Mouse (Mus musculus) midbrain, embryonic 16.5 days (tissue): ENCODE results near the gene Myo15b. TPM values are rescaled to one million over a fixed set of nuclear protein-coding genes. Genes with fewer than 3 reads are reported as not detected.

Experiments used
- ATAC-seq: fragments of 200-750 bp; cut with Nextera tagmentation; 2 replicates; pipeline ENCODE4 v1.8.0; 2017; ENCODE audit warnings: moderate TSS enrichment
- H3K27ac ChIP-seq: fragments of 300-500 bp; sonication (generic); 2 replicates; pipeline ENCODE4 v1.5.1; 2014; ENCODE audit warnings: mild to moderate bottlenecking, low read length, mixed read lengths
- H3K27me3 ChIP-seq: fragments of 300-500 bp; sonication (generic); 2 replicates; pipeline ENCODE4 v1.6.1; 2014; ENCODE audit warnings: low read depth, low read length, mixed read lengths; ENCODE audit not compliant: control insufficient read depth, insufficient read depth
- H3K36me3 ChIP-seq: fragments of 300-500 bp; sonication (generic); 2 replicates; pipeline ENCODE4 v1.6.1; 2014; ENCODE audit warnings: mild to moderate bottlenecking, low read length, moderate library complexity, mixed read lengths; ENCODE audit not compliant: control insufficient read depth, insufficient read depth
- H3K4me1 ChIP-seq: fragments of 300-500 bp; sonication (generic); 2 replicates; pipeline ENCODE4 v1.6.1; 2014; ENCODE audit warnings: mild to moderate bottlenecking, low read length, mixed read lengths; ENCODE audit not compliant: control insufficient read depth, insufficient read depth
- H3K4me2 ChIP-seq: fragments of 300-500 bp; sonication (generic); 2 replicates; pipeline ENCODE4 v1.6.1; 2014; ENCODE audit warnings: mild to moderate bottlenecking, low read length, mixed read lengths
- H3K4me3 ChIP-seq: fragments of 300-500 bp; sonication (generic); 2 replicates; pipeline ENCODE4 v1.5.1; 2014; ENCODE audit warnings: low read depth, mild to moderate bottlenecking, low read length, moderate library complexity, mixed read lengths
- H3K9ac ChIP-seq: fragments of 300-500 bp; sonication (generic); 2 replicates; pipeline ENCODE4 v1.6.1; 2014; ENCODE audit warnings: low read depth, low read length, mixed read lengths
- H3K9me3 ChIP-seq: fragments of 300-500 bp; sonication (generic); replicated peaks from 2 replicates; pipeline ENCODE4 v1.6.1; 2014; ENCODE audit warnings: mild to moderate bottlenecking, low read length, mixed read lengths; ENCODE audit not compliant: control insufficient read depth, poor library complexity, severe bottlenecking
- WGBS: fragments of 180-500 bp; shearing (Covaris S2); extraction: QIAGEN DNeasy Blood & Tissue Kit; methylation state at CpG from one replicate; pipeline ENCODE4 v1.1.7; 2014; 5-methylcytosine and 5-hydroxymethylcytosine counted together
- polyA plus RNA-seq: library from polyadenylated mRNA; unstranded; fragments of >200 nt; fragmentation: Nextera tagmentation; extraction: Ambion mirVana; gene quantifications from 2 replicates; pipeline ENCODE4 v1.2.1, GENCODE M21; 2015

The Myo15b gene
- polyA plus RNA-seq, 1 experiment from 2014 or later: not detected

- Histone ChIP-seq H3K9ac (no peak overlapping the region), H3K36me3 (no peaks in the 10 kb centered on the region), H3K9me3 (no peaks in the 10 kb centered on the region), H3K4me2 (no peak overlapping the region), H3K27me3 (no peaks in the 10 kb centered on the region), H3K4me3 (no peak overlapping the region), H3K4me1 (no peaks in the 10 kb centered on the region), H3K27ac (no peak overlapping the region)
- 91% methylated on average over 22 of the region's 22 CpGs for WGBS
- no peak for ATAC-seq
Measured at GRCm38 (mm10) chr11:115837606-115838345, 20.4 kb upstream of the Myo15b start.

- no peaks in the 10 kb centered on the region for H3K27me3 ChIP-seq
- H3K9me3 ChIP-seq: no peaks in the 10 kb centered on the region
- ATAC-seq: no peak
- 54% methylated on average over 4 of the region's 4 CpGs for WGBS
- H3K9ac ChIP-seq: no peak overlapping the region
- H3K4me1 ChIP-seq: no peaks in the 10 kb centered on the region
- no peak overlapping the region for H3K4me3 ChIP-seq
- H3K4me2 ChIP-seq: no peak overlapping the region
- H3K36me3 ChIP-seq: no peaks in the 10 kb centered on the region
- no peak overlapping the region for H3K27ac ChIP-seq
Measured at GRCm38 (mm10) chr11:115838895-115839311, 19.3 kb upstream of the Myo15b start.

- 60% methylated on average over 3 of the region's 3 CpGs for WGBS
- no peaks in the 10 kb centered on the region for H3K4me1 ChIP-seq
Measured at GRCm38 (mm10) chr11:115839732-115840131, 18.5 kb upstream of the Myo15b start.

GRCm38 (mm10) chr11:115841044-115841443, 17.2 kb upstream of the Myo15b start:
- Histone ChIP-seq H3K36me3 (no peaks in the 10 kb centered on the region), H3K4me1 (no peaks in the 10 kb centered on the region), H3K4me3 (no peak overlapping the region), H3K4me2 (no peak overlapping the region), H3K27me3 (no peaks in the 10 kb centered on the region), H3K9ac (no peak overlapping the region), H3K9me3 (no peaks in the 10 kb centered on the region), H3K27ac (no peak overlapping the region)
- ATAC-seq: no peak
- whole genome bisulfite sequencing: 89% methylated on average over 6 of the region's 6 CpGs

More at GRCm38 (mm10) chr11:115839732-115840131, 18.5 kb upstream of the Myo15b start:
- H3K4me3 ChIP-seq: no peak overlapping the region
- no peak overlapping the region for H3K9ac ChIP-seq
- H3K36me3 ChIP-seq: no peaks in the 10 kb centered on the region
- no peaks in the 10 kb centered on the region for H3K27me3 ChIP-seq
- no peak for ATAC-seq
- no peak overlapping the region for H3K4me2 ChIP-seq
- no peak overlapping the region for H3K27ac ChIP-seq
- no peaks in the 10 kb centered on the region for H3K9me3 ChIP-seq

- 23% methylated on average over 6 of the region's 6 CpGs for WGBS
- H3K9ac ChIP-seq: no peak overlapping the region
- no peaks in the 10 kb centered on the region for H3K9me3 ChIP-seq
- no peaks in the 10 kb centered on the region for H3K27me3 ChIP-seq
- no peak for ATAC-seq
- no peak overlapping the region for H3K4me2 ChIP-seq
- H3K36me3 ChIP-seq: no peaks in the 10 kb centered on the region
- H3K4me1 ChIP-seq: no peaks in the 10 kb centered on the region
- H3K27ac ChIP-seq: no peak overlapping the region
- H3K4me3 ChIP-seq: no peak overlapping the region
Measured at GRCm38 (mm10) chr11:115841961-115842550, 16.1 kb upstream of the Myo15b start.

GRCm38 (mm10) chr11:115843141-115843890, 14.9 kb upstream of the Myo15b start:
- no peak for ATAC-seq
- Histone ChIP-seq H3K4me1 (no peaks in the 10 kb centered on the region), H3K9me3 (no peaks in the 10 kb centered on the region), H3K4me3 (no peak overlapping the region), H3K4me2 (no peak overlapping the region), H3K9ac (no peak overlapping the region), H3K27ac (no peak overlapping the region), H3K36me3 (no peaks in the 10 kb centered on the region), H3K27me3 (no peaks in the 10 kb centered on the region)
- WGBS: 80% methylated on average over 11 of the region's 14 CpGs

GRCm38 (mm10) chr11:115843891-115844239, 14.3 kb upstream of the Myo15b start:
- Histone ChIP-seq H3K4me1 (no peaks in the 10 kb centered on the region), H3K9ac (no peak overlapping the region), H3K36me3 (no peaks in the 10 kb centered on the region), H3K27me3 (no peaks in the 10 kb centered on the region), H3K4me2 (no peak overlapping the region), H3K27ac (no peak overlapping the region), H3K9me3 (no peaks in the 10 kb centered on the region), H3K4me3 (no peak overlapping the region)
- WGBS: 94% methylated on average over 5 of the region's 5 CpGs
- no peak for ATAC-seq

GRCm38 (mm10) chr11:115844240-115844639, 14.0 kb upstream of the Myo15b start:
- Histone ChIP-seq H3K4me2 (no peak overlapping the region), H3K4me3 (no peak overlapping the region), H3K9ac (no peak overlapping the region), H3K36me3 (no peaks in the 10 kb centered on the region), H3K27me3 (no peaks in the 10 kb centered on the region), H3K4me1 (no peaks in the 10 kb centered on the region), H3K9me3 (no peaks in the 10 kb centered on the region), H3K27ac (no peak overlapping the region)
- WGBS: 70% methylated on average over 8 of the region's 8 CpGs
- ATAC-seq: no peak

GRCm38 (mm10) chr11:115845819-115846218, 12.4 kb upstream of the Myo15b start:
- ATAC-seq: no peak
- Histone ChIP-seq H3K4me3 (no peak overlapping the region), H3K9ac (no peak overlapping the region), H3K4me2 (no peak overlapping the region), H3K9me3 (no peaks in the 10 kb centered on the region), H3K27me3 (no peaks in the 10 kb centered on the region), H3K36me3 (no peaks in the 10 kb centered on the region), H3K27ac (no peak overlapping the region), H3K4me1 (no peaks in the 10 kb centered on the region)
- 95% methylated on average over 2 of the region's 2 CpGs for WGBS
